Mouse (Mus musculus) MEL (cell line): ENCODE measurements around the gene Pxk. TPM values are rescaled to one million over a fixed set of nuclear protein-coding genes. Genes with fewer than 3 reads are reported as not detected.

ENCODE experiments used
- DNase-seq: peaks from one replicate; pipeline ENCODE4 v3.0.0; 2011; ENCODE audit warnings: low read depth, low spot score
- H3K27ac ChIP-seq: 2 replicates; pipeline ENCODE4 v1.5.1; 2012; ENCODE audit warnings: low read depth, mild to moderate bottlenecking, control low read depth, low read length, moderate library complexity; ENCODE audit not compliant: control insufficient read depth
- H3K27me3 ChIP-seq, 2 experiments: fragments of 150-350 bp in 1 of 2; sonication (generic) in 1 of 2; 2 replicates each; pipeline ENCODE4 v1.6.1; 2012; ENCODE audit warnings: low read length in 2 of 2, mild to moderate bottlenecking in 2 of 2, improper control_type of control experiment in 1 of 2, moderate library complexity in 1 of 2; ENCODE audit not compliant: insufficient read depth in 2 of 2, control insufficient read depth in 1 of 2
- H3K36me3 ChIP-seq, 2 experiments: 2 replicates each; pipeline ENCODE4 v1.6.1; 2012 to 2014; ENCODE audit warnings: low read length in 2 of 2, improper control_type of control experiment in 1 of 2, inconsistent platforms in 1 of 2, mild to moderate bottlenecking in 1 of 2; ENCODE audit not compliant: insufficient read depth in 2 of 2, control insufficient read depth in 1 of 2
- H3K4me1 ChIP-seq, 2 experiments: fragments of 150-350 bp in 1 of 2; sonication (generic) in 1 of 2; 2 replicates each; pipeline ENCODE4 v1.6.1; 2012; ENCODE audit warnings: low read length in 2 of 2, improper control_type of control experiment in 1 of 2, mild to moderate bottlenecking in 1 of 2; ENCODE audit not compliant: insufficient read depth in 2 of 2, control insufficient read depth in 1 of 2
- H3K4me3 ChIP-seq, 2 experiments: fragments of 150-350 bp in 1 of 2; sonication (generic) in 1 of 2; 2 replicates each; pipeline ENCODE4 v1.5.1; 2012; ENCODE audit warnings: low read depth in 2 of 2, low read length in 2 of 2, mild to moderate bottlenecking in 2 of 2, moderate library complexity in 2 of 2, control low read depth in 1 of 2, improper control_type of control experiment in 1 of 2; ENCODE audit not compliant: control insufficient read depth in 1 of 2, insufficient read depth in 1 of 2
- H3K79me2 ChIP-seq: 2 replicates; pipeline ENCODE4 v1.6.1; 2012; ENCODE audit warnings: mild to moderate bottlenecking, low read length, moderate library complexity; ENCODE audit not compliant: control insufficient read depth, poor library complexity, insufficient read depth
- H3K9ac ChIP-seq: 2 replicates; pipeline ENCODE4 v1.6.1; 2012; ENCODE audit warnings: low read depth, mild to moderate bottlenecking, control low read depth, low read length, moderate library complexity; ENCODE audit not compliant: control insufficient read depth, poor library complexity, severe bottlenecking
- H3K9me3 ChIP-seq: fragments of 150-350 bp; sonication (generic); replicated peaks from 2 replicates; pipeline ENCODE4 v1.6.1; 2012; ENCODE audit warnings: mild to moderate bottlenecking, low read length, improper control_type of control experiment, moderate library complexity; ENCODE audit not compliant: insufficient read depth
- BHLHE40 ChIP-seq: IDR thresholded peaks from 2 replicates; pipeline ENCODE4 v1.6.1; 2012; ENCODE audit warnings: low read depth, mild to moderate bottlenecking, inconsistent platforms, low read length, improper control_type of control experiment, borderline replicate concordance
- CHD1 ChIP-seq: IDR thresholded peaks from 2 replicates; pipeline ENCODE4 v1.6.1; 2012; ENCODE audit warnings: low read depth, mild to moderate bottlenecking, inconsistent platforms, low read length, improper control_type of control experiment
- CTCF ChIP-seq, 3 experiments: IDR thresholded peaks in 2 of 3; conservative IDR thresholded peaks in 1 of 3; 2 replicates each; pipeline ENCODE4 v1.5.1; 2011 to 2012; ENCODE audit warnings: low read length in 3 of 3, low read depth in 2 of 3, mild to moderate bottlenecking in 2 of 3, improper control_type of control experiment in 1 of 3, inconsistent platforms in 1 of 3, mixed read lengths in 1 of 3, moderate library complexity in 1 of 3; ENCODE audit not compliant: control insufficient read depth in 1 of 3, insufficient read depth in 1 of 3, poor library complexity in 1 of 3, severe bottlenecking in 1 of 3
- ELF1 ChIP-seq: IDR thresholded peaks from 2 replicates; pipeline ENCODE4 v1.6.1; 2014; ENCODE audit warnings: low read depth, mild to moderate bottlenecking, inconsistent platforms, low read length, improper control_type of control experiment, moderate library complexity
- EP300 ChIP-seq, 2 experiments: IDR thresholded peaks; 2 replicates each; pipeline ENCODE4 v1.6.1; 2011; ENCODE audit warnings: improper control_type of control experiment in 2 of 2, low read length in 2 of 2, low read depth in 1 of 2, mild to moderate bottlenecking in 1 of 2
- ETS1 ChIP-seq: IDR thresholded peaks from 2 replicates; pipeline ENCODE4 v1.6.1; 2012; ENCODE audit warnings: low read depth, mild to moderate bottlenecking, inconsistent platforms, low read length, improper control_type of control experiment, moderate library complexity
- GABPA ChIP-seq: IDR thresholded peaks from 2 replicates; pipeline ENCODE4 v1.6.1; 2012; ENCODE audit warnings: low read depth, mild to moderate bottlenecking, inconsistent platforms, low read length, improper control_type of control experiment, moderate library complexity
- GATA1 ChIP-seq: IDR thresholded peaks from 2 replicates; pipeline ENCODE4 v1.6.1; 2011; ENCODE audit warnings: low read depth, low read length, improper control_type of control experiment
- HCFC1 ChIP-seq: IDR thresholded peaks from 2 replicates; pipeline ENCODE4 v1.6.1; 2012; ENCODE audit warnings: low read depth, mild to moderate bottlenecking, inconsistent platforms, low read length, improper control_type of control experiment, moderate library complexity
- KAT2A ChIP-seq: conservative IDR thresholded peaks from 2 replicates; pipeline ENCODE4 v1.6.1; 2012; ENCODE audit warnings: low read depth, low read length, improper control_type of control experiment, inconsistent platforms
- MAFK ChIP-seq: IDR thresholded peaks from 2 replicates; pipeline ENCODE4 v1.6.1; 2011; ENCODE audit warnings: low read depth, mild to moderate bottlenecking, low read length, improper control_type of control experiment, borderline replicate concordance
- MAX ChIP-seq: IDR thresholded peaks from 2 replicates; pipeline ENCODE4 v1.6.1; 2011; ENCODE audit warnings: low read length, improper control_type of control experiment
- MAZ ChIP-seq: IDR thresholded peaks from 2 replicates; pipeline ENCODE4 v1.6.1; 2012; ENCODE audit warnings: low read depth, mild to moderate bottlenecking, inconsistent platforms, low read length, improper control_type of control experiment
- MXI1 ChIP-seq: IDR thresholded peaks from 2 replicates; pipeline ENCODE4 v1.6.1; 2011; ENCODE audit warnings: mild to moderate bottlenecking, low read depth, low read length, improper control_type of control experiment
- MYC ChIP-seq: IDR thresholded peaks from 2 replicates; pipeline ENCODE4 v1.6.1; 2011; ENCODE audit warnings: low read depth, mild to moderate bottlenecking, low read length, improper control_type of control experiment, moderate library complexity
- NELFE ChIP-seq: IDR thresholded peaks from 2 replicates; pipeline ENCODE4 v1.6.1; 2011; ENCODE audit warnings: low read depth, low read length, improper control_type of control experiment
- NRF1 ChIP-seq: IDR thresholded peaks from 2 replicates; pipeline ENCODE4 v1.6.1; 2014; ENCODE audit warnings: low read depth, mild to moderate bottlenecking, inconsistent platforms, low read length, improper control_type of control experiment, moderate library complexity; ENCODE audit not compliant: poor library complexity, insufficient read depth, severe bottlenecking
- POLR2A ChIP-seq, 2 experiments: IDR thresholded peaks; 2 replicates each; pipeline ENCODE4 v1.6.1; 2011 to 2012; ENCODE audit warnings: low read length in 2 of 2, mild to moderate bottlenecking in 2 of 2, control low read depth in 1 of 2, improper control_type of control experiment in 1 of 2, low read depth in 1 of 2, moderate library complexity in 1 of 2; ENCODE audit not compliant: control insufficient read depth in 1 of 2, insufficient read depth in 1 of 2, poor library complexity in 1 of 2
- POLR2AphosphoS5 ChIP-seq: IDR thresholded peaks from 2 replicates; pipeline ENCODE4 v1.6.1; 2012; ENCODE audit warnings: low read depth, borderline replicate concordance, mild to moderate bottlenecking, inconsistent platforms, low read length, moderate library complexity, mixed read lengths
- RAD21 ChIP-seq: IDR thresholded peaks from 2 replicates; pipeline ENCODE4 v1.6.1; 2011; ENCODE audit warnings: mild to moderate bottlenecking, low read depth, low read length, improper control_type of control experiment
- RCOR1 ChIP-seq: IDR thresholded peaks from 2 replicates; pipeline ENCODE4 v1.6.1; 2012; ENCODE audit warnings: low read depth, mild to moderate bottlenecking, inconsistent platforms, low read length, improper control_type of control experiment
- SIN3A ChIP-seq: IDR thresholded peaks from 2 replicates; pipeline ENCODE4 v1.6.1; 2012; ENCODE audit warnings: low read length, improper control_type of control experiment, inconsistent platforms
- SMC3 ChIP-seq: IDR thresholded peaks from 2 replicates; pipeline ENCODE4 v1.6.1; 2011; ENCODE audit warnings: low read depth, low read length, improper control_type of control experiment
- TBP ChIP-seq: IDR thresholded peaks from 2 replicates; pipeline ENCODE4 v1.8.0; 2011; ENCODE audit warnings: low read depth, low read length, improper control_type of control experiment
- TCF12 ChIP-seq: IDR thresholded peaks from 2 replicates; pipeline ENCODE4 v1.6.1; 2014; ENCODE audit warnings: low read depth, mild to moderate bottlenecking, inconsistent platforms, low read length, improper control_type of control experiment, moderate library complexity
- USF2 ChIP-seq, 2 experiments: IDR thresholded peaks; 2 replicates each; pipeline ENCODE4 v1.6.1; 2011 to 2012; ENCODE audit warnings: improper control_type of control experiment in 2 of 2, low read length in 2 of 2, borderline replicate concordance in 1 of 2, inconsistent platforms in 1 of 2, low read depth in 1 of 2, mild to moderate bottlenecking in 1 of 2; ENCODE audit not compliant: insufficient read depth in 1 of 2
- ZC3H11A ChIP-seq: IDR thresholded peaks from 2 replicates; pipeline ENCODE4 v1.6.1; 2012; ENCODE audit warnings: low read depth, mild to moderate bottlenecking, inconsistent platforms, low read length, improper control_type of control experiment
- ZKSCAN1 ChIP-seq: IDR thresholded peaks from 2 replicates; pipeline ENCODE4 v1.6.1; 2012; ENCODE audit warnings: low read depth, mild to moderate bottlenecking, inconsistent platforms, low read length, improper control_type of control experiment, moderate library complexity
- ZNF384 ChIP-seq: IDR thresholded peaks from 2 replicates; pipeline ENCODE4 v1.6.1; 2012; ENCODE audit warnings: low read depth, mild to moderate bottlenecking, inconsistent platforms, low read length, improper control_type of control experiment
- polyA plus RNA-seq, 2 experiments: library from polyadenylated mRNA; stranded (reverse) in 1 of 2; unstranded in 1 of 2; fragments of >175 nt in 1 of 2; fragments of >200 nt in 1 of 2; gene quantifications; 2 replicates each; pipeline versions ENCODE4 v1.2.1 to v1.2.4; 2012; ENCODE audit warnings: low replicate concordance in 2 of 2, low read depth in 1 of 2; ENCODE audit not compliant: insufficient read length in 2 of 2, insufficient read depth in 1 of 2, missing spikeins in 1 of 2
- total RNA-seq: library from RNA; depleted of rRNA; stranded (reverse); fragments of 300-350 nt; gene quantifications from 2 replicates; pipeline ENCODE4 v1.2.3, GENCODE M21; 2012

Gene Pxk
- total and polyA plus RNA-seq, 3 experiments = 5.9 to 12.9 TPM; not detected in 1

- TF ChIP-seq GABPA = no peak
- no peak for TF ChIP-seq CTCF (IDR thresholded peaks at IDR 0.05 in 2 of 3, conservative IDR thresholded peaks at IDR 0.05 in 1 of 3; ENCODE audit: control insufficient read depth in 1 of 3, insufficient read depth in 1 of 3, low read depth in 2 of 3, low read length in 3 of 3, poor library complexity in 1 of 3, severe bottlenecking in 1 of 3)
- peak; percentile 84 for TF ChIP-seq GATA1
- peak; percentile 79 for TF ChIP-seq RCOR1
- TF ChIP-seq, all 39 proteins: peak for 12
These were observed 33.9 kb upstream of the Pxk start (continued) for GRCm38 (mm10) chr14:8063835-8064785.

- peak; percentile 95 for DNase-seq
- H3K27me3 ChIP-seq = no peaks in the 10 kb centered on the region
These were observed 17.8 kb upstream of the Pxk start, which contains the start of gene Rpp14 for GRCm38 (mm10) chr14:8080165-8080679. TSS of gene Rpp14 (plus strand) at chr14:8080367.

More at GRCm38 (mm10) chr14:8080165-8080679, 17.8 kb upstream of the Pxk start, which contains the start of gene Rpp14:
- Histone ChIP-seq H3K36me3 (peaks cover 5 to 14% of the 10 kb centered on the region in 2 experiments), H3K79me2 (peaks cover 19% of the 10 kb centered on the region), H3K9ac (peak within 1 kb of the TSS; percentile 74), H3K4me1 (peaks cover 0 to 15% of the 10 kb centered on the region in 2 experiments; a peak in 2 of 4 replicates), H3K9me3 (no peaks in the 10 kb centered on the region), H3K27ac (peak within 1 kb of the TSS; percentile 77), H3K4me3 (peak within 1 kb of the TSS; percentile 64 to 71)
- TF ChIP-seq SMC3 (peak; percentile 69), CTCF (IDR thresholded peaks at IDR 0.05 in 2 of 3, conservative IDR thresholded peaks at IDR 0.05 in 1 of 3; ENCODE audit: control insufficient read depth in 1 of 3, insufficient read depth in 1 of 3, low read depth in 2 of 3, low read length in 3 of 3, poor library complexity in 1 of 3, severe bottlenecking in 1 of 3) (peak; percentile 88 to 95 (median 89)), MXI1 (peak; percentile 72), NELFE (peak; percentile 78), USF2 (IDR thresholded peaks at IDR 0.05; ENCODE audit: borderline replicate concordance in 1 of 2, insufficient read depth in 1 of 2, low read depth in 1 of 2, low read length in 2 of 2) (no peak), RAD21 (peak; percentile 38), HCFC1 (peak; percentile 91), ZC3H11A (peak; percentile 33; the same call in 1 of the 2 replicates), GATA1 (0 out of 2 replicates have a peak, but pooled peaks have one; percentile 9), NRF1 (peak; percentile 84), ZKSCAN1 (no peak), BHLHE40 (peak; percentile 20; the same call in 1 of the 2 replicates), MAX (peak; percentile 70), MYC (peak; percentile 78; the same call in 1 of the 2 replicates), ETS1 (peak; percentile 36; the same call in 1 of the 2 replicates), SIN3A (peak; percentile 83), POLR2A (IDR thresholded peaks at IDR 0.05; ENCODE audit: control insufficient read depth in 1 of 2, insufficient read depth in 1 of 2, low read depth in 1 of 2, low read length in 2 of 2, poor library complexity in 1 of 2) (peak; percentile 72 to 87), ZNF384 (no peak), ELF1 (peak; percentile 44), MAFK (no peak), MAZ (peak; percentile 95), EP300 (IDR thresholded peaks at IDR 0.05; ENCODE audit: low read depth in 1 of 2, low read length in 2 of 2) (peak in 1 of 2 experiments; percentile 44; a peak in 2 of 4 replicates), KAT2A (peak; percentile 64; the same call in 1 of the 2 replicates), TBP (peak; percentile 72; the same call in 1 of the 2 replicates), POLR2AphosphoS5 (no peak), CHD1 (no peak), TCF12 (0 out of 2 replicates have a peak, but pooled peaks have one; percentile 35), RCOR1 (0 out of 2 replicates have a peak, but pooled peaks have one; percentile 11)
